Mouse (Mus musculus) naive thymus-derived CD4-positive, alpha-beta T cell, adult 5 months (primary cell): ENCODE data around the gene Ppy. TPM values are rescaled to one million over a fixed set of nuclear protein-coding genes. Genes with fewer than 3 reads are reported as not detected.

ENCODE experiments used
- polyA plus RNA-seq: library from polyadenylated mRNA; unstranded; fragments of 100-300 nt; shearing (Covaris generic); gene quantifications from one replicate; pipeline ENCODE4 v1.2.1, GENCODE M21; 2017

Ppy gene
- polyA plus RNA-seq: not detected

DNA sequence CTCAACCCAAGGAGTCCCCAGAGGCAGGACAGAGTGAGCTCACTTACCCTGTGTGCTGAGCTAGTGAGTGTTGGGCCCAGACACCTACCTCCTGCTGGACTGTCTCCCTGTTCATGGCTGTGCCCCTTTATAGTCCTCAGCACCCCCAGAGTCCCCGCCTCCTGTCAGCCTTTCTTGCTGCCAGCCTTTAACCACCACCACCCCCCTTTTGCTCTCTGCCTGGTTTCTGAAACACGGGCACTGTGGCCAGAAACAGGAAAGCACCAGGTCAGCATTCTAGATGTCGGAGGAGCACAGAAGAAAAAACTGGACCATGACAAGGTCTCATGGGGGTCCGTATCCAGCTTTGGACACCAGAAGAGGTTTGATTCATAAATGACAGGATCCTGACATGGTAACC, at the start of gene Ppy:
Gene Ppy, minus strand, starts transcription at position 101 of the 400 bp plus-strand sequence.

GRCm38 (mm10) chr11:102145471-102146001, 44.4 kb upstream of the Ppy start, which contains the start of gene Nags:
TSS of gene Nags (plus strand) at chr11:102145513.

GRCm38 (mm10) chr11:102107732-102108131, 6.6 kb upstream of the Ppy start, which contains the start of gene Pyy:
TSS of gene Pyy (minus strand) at chr11:102107832.

DNA sequence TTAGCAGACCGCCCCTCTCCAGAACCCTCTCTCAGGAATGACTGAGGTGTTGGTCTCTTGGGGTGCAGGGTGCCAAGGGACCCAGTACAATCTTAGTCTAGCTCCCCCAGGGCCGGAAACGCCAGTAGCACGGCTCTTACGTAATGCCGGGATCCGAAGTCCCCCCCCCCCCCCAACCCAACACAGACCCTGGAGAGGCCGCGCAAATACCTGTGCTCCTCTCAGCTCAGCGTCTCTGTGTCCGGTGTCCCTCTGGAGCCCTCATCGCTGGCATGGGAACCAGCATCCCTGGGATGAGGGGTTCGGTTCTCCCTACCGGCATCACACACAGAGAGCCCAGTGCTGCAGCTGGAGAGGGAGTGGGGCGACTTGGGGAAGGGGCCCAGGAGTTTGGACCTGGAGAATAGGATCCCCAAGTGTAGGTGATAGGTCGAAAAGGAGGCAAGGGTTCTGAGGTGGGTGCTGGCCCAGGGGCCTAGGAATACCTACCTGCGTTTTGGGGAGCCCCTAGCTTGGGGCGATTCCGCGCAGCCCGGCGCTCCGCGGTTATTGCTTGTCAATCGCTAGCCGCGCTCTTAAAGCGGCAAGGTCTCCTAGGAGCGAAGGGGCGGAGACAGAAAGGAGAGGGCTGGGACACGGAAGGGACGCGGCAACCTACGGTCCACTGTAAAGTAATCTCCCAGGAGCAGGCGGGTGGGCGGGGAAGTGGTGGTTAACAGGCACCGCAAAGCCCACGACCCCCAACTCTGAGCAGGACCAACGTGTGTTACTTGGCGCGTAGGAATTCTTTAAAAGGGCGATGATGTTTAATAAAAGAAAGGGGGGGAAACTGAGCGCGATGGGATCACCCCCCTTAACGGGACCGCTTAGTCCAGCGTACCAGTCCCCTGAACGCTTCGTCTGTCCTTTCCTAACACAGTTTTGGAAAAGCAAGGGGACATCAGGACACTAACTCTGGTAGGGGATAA, 12.9 kb downstream of the Ppy start, which contains the start of gene Mpp2:
Gene Mpp2, minus strand, starts transcription at position 585 of the 968 bp plus-strand sequence.

Other genes starting within 250 kb of the Ppy start
- not detected for gene Meox1, start 206.9 kb downstream of the Ppy start, polyA plus RNA-seq
- not detected for gene Sost, start 134.3 kb downstream of the Ppy start, polyA plus RNA-seq
- gene Cfap97d1, start 117.0 kb downstream of the Ppy start, polyA plus RNA-seq: not detected
- gene Dusp3, start 114.3 kb downstream of the Ppy start, polyA plus RNA-seq: not detected
- gene Mpp3, start 72.9 kb downstream of the Ppy start, polyA plus RNA-seq: 0.12 TPM
- gene Cd300lg, start 59.8 kb downstream of the Ppy start, polyA plus RNA-seq: not detected
- 0.80 TPM for gene Mpp2, start 12.8 kb downstream of the Ppy start, polyA plus RNA-seq
- gene Pyy, start 6.5 kb upstream of the Ppy start, polyA plus RNA-seq: not detected
- gene Nags, start 44.2 kb upstream of the Ppy start, polyA plus RNA-seq: not detected
- gene Tmem101, start 55.1 kb upstream of the Ppy start, polyA plus RNA-seq: 3.7 TPM
- gene Lsm12, start 84.0 kb upstream of the Ppy start, polyA plus RNA-seq: 106 TPM
- gene G6pc3, start 88.3 kb upstream of the Ppy start, polyA plus RNA-seq: 28.8 TPM
- 77.9 TPM for gene Hdac5, start 128.8 kb upstream of the Ppy start, polyA plus RNA-seq
- not detected for gene BC030867, start 147.6 kb upstream of the Ppy start, polyA plus RNA-seq
- gene Asb16, start 167.4 kb upstream of the Ppy start, polyA plus RNA-seq: not detected
- gene Tmub2, start 183.6 kb upstream of the Ppy start, polyA plus RNA-seq: 48.9 TPM
- 21.2 TPM for gene Atxn7l3, start 195.3 kb upstream of the Ppy start, polyA plus RNA-seq
- gene Ubtf, start 218.4 kb upstream of the Ppy start, polyA plus RNA-seq: 118 TPM